Mouse (Mus musculus) limb, embryonic 14.5 days (tissue): Measurements from ENCODE around the gene Acp6. TPM values are rescaled to one million over a fixed set of nuclear protein-coding genes. Genes with fewer than 3 reads are reported as not detected.
A peak's percentile ranks its signal among the peaks of the same experiment; 100 is the strongest.
"Not testable (repeated sequence)": the region's sequence is repeated elsewhere in the genome, so short reads cannot be mapped to it uniquely, and the experiment has no call there.

Experiments used
- ATAC-seq: fragments of 200-750 bp; cut with Nextera tagmentation; 2 replicates; pipeline ENCODE4 v1.8.0; 2017; ENCODE audit warnings: low read depth, moderate number of reproducible peaks, moderate TSS enrichment; ENCODE audit not compliant: low FRiP score
- DNase-seq: peaks from one replicate; pipeline ENCODE4 v3.0.0-alpha.2; 2015; ENCODE audit warnings: low spot score
- H3K27ac ChIP-seq: fragments of 300-500 bp; sonication (generic); replicated peaks from 2 replicates; pipeline ENCODE4 v1.5.1; 2014; ENCODE audit warnings: low read depth, mild to moderate bottlenecking, low read length, moderate library complexity, mixed read lengths
- H3K27me3 ChIP-seq: fragments of 300-500 bp; sonication (generic); 2 replicates; pipeline ENCODE4 v1.6.1; 2014; ENCODE audit warnings: low read length, mixed read lengths; ENCODE audit not compliant: control insufficient read depth, insufficient read depth
- H3K36me3 ChIP-seq: fragments of 300-500 bp; sonication (generic); 2 replicates; pipeline ENCODE4 v1.6.1; 2014; ENCODE audit warnings: mild to moderate bottlenecking, low read length, moderate library complexity, mixed read lengths; ENCODE audit not compliant: control insufficient read depth, insufficient read depth
- H3K4me1 ChIP-seq: fragments of 300-500 bp; sonication (generic); 2 replicates; pipeline ENCODE4 v1.6.1; 2014; ENCODE audit warnings: antibody characterized with exemption, low read length, mixed read lengths; ENCODE audit not compliant: control insufficient read depth, insufficient read depth
- H3K4me2 ChIP-seq: fragments of 300-500 bp; sonication (generic); replicated peaks from 2 replicates; pipeline ENCODE4 v1.6.1; 2014; ENCODE audit warnings: low read depth, mild to moderate bottlenecking, low read length, moderate library complexity; ENCODE audit not compliant: severe bottlenecking
- H3K4me3 ChIP-seq: fragments of 300-500 bp; sonication (generic); replicated peaks from 2 replicates; pipeline ENCODE4 v1.5.1; 2014; ENCODE audit warnings: low read length
- H3K9ac ChIP-seq: fragments of 300-500 bp; sonication (generic); 2 replicates; pipeline ENCODE4 v1.6.1; 2014; ENCODE audit warnings: mild to moderate bottlenecking, low read depth, low read length, moderate library complexity; ENCODE audit not compliant: severe bottlenecking
- H3K9me3 ChIP-seq: fragments of 300-500 bp; sonication (generic); 2 replicates; pipeline ENCODE4 v1.6.1; 2016; ENCODE audit warnings: low read length; ENCODE audit not compliant: control insufficient read depth
- POLR2A ChIP-seq: fragments of 200-500 bp; IDR thresholded peaks from 2 replicates; pipeline ENCODE4 v1.8.0; 2012; ENCODE audit warnings: inconsistent platforms, mild to moderate bottlenecking, moderate library complexity, borderline replicate concordance; ENCODE audit not compliant: insufficient read depth, insufficient read length; ENCODE audit errors: extremely low read depth
- WGBS: fragments of 180-500 bp; shearing (Covaris S2); extraction: QIAGEN DNeasy Blood & Tissue Kit; methylation state at CpG from one replicate; pipeline ENCODE4 v1.1.7; 2014; 5-methylcytosine and 5-hydroxymethylcytosine counted together
- polyA plus RNA-seq, 2 experiments: library from polyadenylated mRNA; depleted of rRNA in 1 of 2; stranded (reverse) in 1 of 2; unstranded in 1 of 2; fragments of >200 nt; fragmentation: Nextera tagmentation in 1 of 2; extraction: Ambion mirVana in 1 of 2; gene quantifications; 2 replicates each; pipeline versions ENCODE4 v1.2.1 to v1.2.3; 2012 to 2014

Gene Acp6
- polyA plus RNA-seq (2012; rRNA removed), result 43.3 and 44.5 TPM in 2 replicates
- 38.8 and 39.5 TPM in 2 replicates for polyA plus RNA-seq (2014; fragmentation: Nextera tagmentation; extraction: Ambion mirVana)

GRCm38 (mm10) chr3:97158611-97159508 lies at the start of gene Acp6:
Gene Acp6 (plus strand): TSS chr3:97158777.
- H3K9ac ChIP-seq, result peak within 1 kb of the TSS; percentile 69
- TF ChIP-seq POLR2A, result 0 out of 2 replicates have a peak, but pooled peaks have one; percentile 22
- peak within 1 kb of the TSS; percentile 81 for H3K4me2 ChIP-seq
- peaks cover 12% of the 10 kb centered on the region for H3K4me1 ChIP-seq
- H3K9me3 ChIP-seq, result no peaks in the 10 kb centered on the region
- no peaks in the 10 kb centered on the region for H3K27me3 ChIP-seq
- H3K36me3 ChIP-seq, result no peaks in the 10 kb centered on the region
- 0 out of 2 replicates have a peak within 1 kb of the TSS, but pooled peaks have one; percentile 43 for H3K27ac ChIP-seq
- ATAC-seq (peak; percentile 93), DNase-seq (peak; percentile 92)
- WGBS, result under 1% methylated on average over 54 of the region's 54 CpGs
- peak within 1 kb of the TSS; percentile 71 for H3K4me3 ChIP-seq

- H3K36me3 ChIP-seq, result no peaks in the 10 kb centered on the region
- H3K9me3 ChIP-seq, result no peaks in the 10 kb centered on the region
- no peak overlapping the region for H3K4me3 ChIP-seq
- H3K27me3 ChIP-seq, result no peaks in the 10 kb centered on the region
- TF ChIP-seq POLR2A, result no peak
- H3K4me2 ChIP-seq, result no peak overlapping the region
- WGBS, result 89% methylated on average over 6 of the region's 6 CpGs
- ATAC-seq (no peak), DNase-seq (no peak)
- H3K27ac ChIP-seq, result no peak overlapping the region
- no peaks in the 10 kb centered on the region for H3K4me1 ChIP-seq
- no peak overlapping the region for H3K9ac ChIP-seq
These were observed 41.1 kb upstream of the Acp6 start for GRCm38 (mm10) chr3:97117511-97117910.

GRCm38 (mm10) chr3:97118313-97118712 lies 40.3 kb upstream of the Acp6 start:
- Histone ChIP-seq H3K4me1 (no peaks in the 10 kb centered on the region), H3K27me3 (no peaks in the 10 kb centered on the region), H3K27ac (no peak overlapping the region), H3K4me2 (no peak overlapping the region), H3K36me3 (no peaks in the 10 kb centered on the region), H3K9me3 (no peaks in the 10 kb centered on the region), H3K4me3 (no peak overlapping the region), H3K9ac (no peak overlapping the region)
- 56% methylated on average over 12 of the region's 12 CpGs for WGBS
- ATAC-seq, result no peak
- no peak for DNase-seq
- no peak for TF ChIP-seq POLR2A

- DNase-seq (peak; percentile 39), ATAC-seq (no peak)
- Histone ChIP-seq H3K27me3 (no peaks in the 10 kb centered on the region), H3K4me1 (no peaks in the 10 kb centered on the region), H3K27ac (no peak overlapping the region), H3K9ac (no peak overlapping the region), H3K4me2 (no peak overlapping the region), H3K9me3 (no peaks in the 10 kb centered on the region), H3K36me3 (no peaks in the 10 kb centered on the region), H3K4me3 (no peak overlapping the region)
- no peak for TF ChIP-seq POLR2A
- 33% methylated on average over 7 of the region's 7 CpGs for WGBS
These were observed 34.4 kb upstream of the Acp6 start for GRCm38 (mm10) chr3:97124193-97124592.

- H3K9ac ChIP-seq, result no peak overlapping the region
- no peaks in the 10 kb centered on the region for H3K36me3 ChIP-seq
- H3K9me3 ChIP-seq, result no peaks in the 10 kb centered on the region
- no peaks in the 10 kb centered on the region for H3K4me1 ChIP-seq
- ATAC-seq (no peak), DNase-seq (no peak)
- no peaks in the 10 kb centered on the region for H3K27me3 ChIP-seq
- H3K4me3 ChIP-seq, result no peak overlapping the region
- 84% methylated on average over 4 of the region's 4 CpGs for WGBS
- no peak overlapping the region for H3K4me2 ChIP-seq
- no peak for TF ChIP-seq POLR2A
- H3K27ac ChIP-seq, result no peak overlapping the region
These were observed 29.2 kb upstream of the Acp6 start for GRCm38 (mm10) chr3:97129410-97129809.

GRCm38 (mm10) chr3:97137666-97138065 lies 20.9 kb upstream of the Acp6 start:
- not testable (repeated sequence) for H3K4me1 ChIP-seq, DNase-seq, H3K27ac ChIP-seq, ATAC-seq, H3K4me2 ChIP-seq, H3K9me3 ChIP-seq, H3K9ac ChIP-seq, H3K27me3 ChIP-seq, H3K4me3 ChIP-seq, H3K36me3 ChIP-seq
- WGBS, result 85% methylated on average over 1 of the region's 1 CpGs
